Mouse (Mus musculus) MEL (cell line): ENCODE results near the gene Them5. TPM values are rescaled to one million over a fixed set of nuclear protein-coding genes. Genes with fewer than 3 reads are reported as not detected.

Experiments
- DNase-seq: peaks from one replicate; pipeline ENCODE4 v3.0.0; 2011; ENCODE audit warnings: low read depth, low spot score
- H3K27ac ChIP-seq: 2 replicates; pipeline ENCODE4 v1.5.1; 2012; ENCODE audit warnings: low read depth, mild to moderate bottlenecking, control low read depth, low read length, moderate library complexity; ENCODE audit not compliant: control insufficient read depth
- H3K27me3 ChIP-seq, 2 experiments: fragments of 150-350 bp in 1 of 2; sonication (generic) in 1 of 2; 2 replicates each; pipeline ENCODE4 v1.6.1; 2012; ENCODE audit warnings: low read length in 2 of 2, mild to moderate bottlenecking in 2 of 2, improper control_type of control experiment in 1 of 2, moderate library complexity in 1 of 2; ENCODE audit not compliant: insufficient read depth in 2 of 2, control insufficient read depth in 1 of 2
- H3K36me3 ChIP-seq, 2 experiments: 2 replicates each; pipeline ENCODE4 v1.6.1; 2012 to 2014; ENCODE audit warnings: low read length in 2 of 2, improper control_type of control experiment in 1 of 2, inconsistent platforms in 1 of 2, mild to moderate bottlenecking in 1 of 2; ENCODE audit not compliant: insufficient read depth in 2 of 2, control insufficient read depth in 1 of 2
- H3K4me1 ChIP-seq, 2 experiments: fragments of 150-350 bp in 1 of 2; sonication (generic) in 1 of 2; 2 replicates each; pipeline ENCODE4 v1.6.1; 2012; ENCODE audit warnings: low read length in 2 of 2, improper control_type of control experiment in 1 of 2, mild to moderate bottlenecking in 1 of 2; ENCODE audit not compliant: insufficient read depth in 2 of 2, control insufficient read depth in 1 of 2
- H3K4me3 ChIP-seq, 2 experiments: fragments of 150-350 bp in 1 of 2; sonication (generic) in 1 of 2; 2 replicates each; pipeline ENCODE4 v1.5.1; 2012; ENCODE audit warnings: low read depth in 2 of 2, low read length in 2 of 2, mild to moderate bottlenecking in 2 of 2, moderate library complexity in 2 of 2, control low read depth in 1 of 2, improper control_type of control experiment in 1 of 2; ENCODE audit not compliant: control insufficient read depth in 1 of 2, insufficient read depth in 1 of 2
- H3K79me2 ChIP-seq: 2 replicates; pipeline ENCODE4 v1.6.1; 2012; ENCODE audit warnings: mild to moderate bottlenecking, low read length, moderate library complexity; ENCODE audit not compliant: control insufficient read depth, poor library complexity, insufficient read depth
- H3K9ac ChIP-seq: 2 replicates; pipeline ENCODE4 v1.6.1; 2012; ENCODE audit warnings: low read depth, mild to moderate bottlenecking, control low read depth, low read length, moderate library complexity; ENCODE audit not compliant: control insufficient read depth, poor library complexity, severe bottlenecking
- H3K9me3 ChIP-seq: fragments of 150-350 bp; sonication (generic); replicated peaks from 2 replicates; pipeline ENCODE4 v1.6.1; 2012; ENCODE audit warnings: mild to moderate bottlenecking, low read length, improper control_type of control experiment, moderate library complexity; ENCODE audit not compliant: insufficient read depth
- E2F4 ChIP-seq: IDR thresholded peaks from 2 replicates; pipeline ENCODE4 v1.6.1; 2011; ENCODE audit warnings: low read depth, low read length, improper control_type of control experiment, borderline replicate concordance
- ELF1 ChIP-seq: IDR thresholded peaks from 2 replicates; pipeline ENCODE4 v1.6.1; 2014; ENCODE audit warnings: low read depth, mild to moderate bottlenecking, inconsistent platforms, low read length, improper control_type of control experiment, moderate library complexity
- ETS1 ChIP-seq: IDR thresholded peaks from 2 replicates; pipeline ENCODE4 v1.6.1; 2012; ENCODE audit warnings: low read depth, mild to moderate bottlenecking, inconsistent platforms, low read length, improper control_type of control experiment, moderate library complexity
- JUND ChIP-seq: IDR thresholded peaks from 2 replicates; pipeline ENCODE4 v1.6.1; 2011; ENCODE audit warnings: low read depth, mild to moderate bottlenecking, improper control_type of control experiment, low read length
- KAT2A ChIP-seq: conservative IDR thresholded peaks from 2 replicates; pipeline ENCODE4 v1.6.1; 2012; ENCODE audit warnings: low read depth, low read length, improper control_type of control experiment, inconsistent platforms
- MAFK ChIP-seq: IDR thresholded peaks from 2 replicates; pipeline ENCODE4 v1.6.1; 2011; ENCODE audit warnings: low read depth, mild to moderate bottlenecking, low read length, improper control_type of control experiment, borderline replicate concordance
- MAX ChIP-seq: IDR thresholded peaks from 2 replicates; pipeline ENCODE4 v1.6.1; 2011; ENCODE audit warnings: low read length, improper control_type of control experiment
- MXI1 ChIP-seq: IDR thresholded peaks from 2 replicates; pipeline ENCODE4 v1.6.1; 2011; ENCODE audit warnings: mild to moderate bottlenecking, low read depth, low read length, improper control_type of control experiment
- MYB ChIP-seq: IDR thresholded peaks from 2 replicates; pipeline ENCODE4 v1.6.1; 2011; ENCODE audit warnings: mild to moderate bottlenecking, low read depth, low read length, improper control_type of control experiment
- NELFE ChIP-seq: IDR thresholded peaks from 2 replicates; pipeline ENCODE4 v1.6.1; 2011; ENCODE audit warnings: low read depth, low read length, improper control_type of control experiment
- POLR2A ChIP-seq, 2 experiments: IDR thresholded peaks; 2 replicates each; pipeline ENCODE4 v1.6.1; 2011 to 2012; ENCODE audit warnings: low read length in 2 of 2, mild to moderate bottlenecking in 2 of 2, control low read depth in 1 of 2, improper control_type of control experiment in 1 of 2, low read depth in 1 of 2, moderate library complexity in 1 of 2; ENCODE audit not compliant: control insufficient read depth in 1 of 2, insufficient read depth in 1 of 2, poor library complexity in 1 of 2
- POLR2AphosphoS2 ChIP-seq: IDR thresholded peaks from 2 replicates; pipeline ENCODE4 v1.6.1; 2011; ENCODE audit warnings: low read length, improper control_type of control experiment
- POLR2AphosphoS5 ChIP-seq: IDR thresholded peaks from 2 replicates; pipeline ENCODE4 v1.6.1; 2012; ENCODE audit warnings: low read depth, borderline replicate concordance, mild to moderate bottlenecking, inconsistent platforms, low read length, moderate library complexity, mixed read lengths
- TAL1 ChIP-seq: IDR thresholded peaks from 2 replicates; pipeline ENCODE4 v1.6.1; 2012; ENCODE audit warnings: mild to moderate bottlenecking, inconsistent platforms, low read length, moderate library complexity, mixed read lengths
- USF1 ChIP-seq: IDR thresholded peaks from 2 replicates; pipeline ENCODE4 v1.6.1; 2014; ENCODE audit warnings: low read depth, mild to moderate bottlenecking, inconsistent platforms, low read length, improper control_type of control experiment, moderate library complexity
- ZC3H11A ChIP-seq: IDR thresholded peaks from 2 replicates; pipeline ENCODE4 v1.6.1; 2012; ENCODE audit warnings: low read depth, mild to moderate bottlenecking, inconsistent platforms, low read length, improper control_type of control experiment
- ZKSCAN1 ChIP-seq: IDR thresholded peaks from 2 replicates; pipeline ENCODE4 v1.6.1; 2012; ENCODE audit warnings: low read depth, mild to moderate bottlenecking, inconsistent platforms, low read length, improper control_type of control experiment, moderate library complexity
- ZNF384 ChIP-seq: IDR thresholded peaks from 2 replicates; pipeline ENCODE4 v1.6.1; 2012; ENCODE audit warnings: low read depth, mild to moderate bottlenecking, inconsistent platforms, low read length, improper control_type of control experiment
- polyA plus RNA-seq, 2 experiments: library from polyadenylated mRNA; stranded (reverse) in 1 of 2; unstranded in 1 of 2; fragments of >175 nt in 1 of 2; fragments of >200 nt in 1 of 2; gene quantifications; 2 replicates each; pipeline versions ENCODE4 v1.2.1 to v1.2.4; 2012; ENCODE audit warnings: low replicate concordance in 2 of 2, low read depth in 1 of 2; ENCODE audit not compliant: insufficient read length in 2 of 2, insufficient read depth in 1 of 2, missing spikeins in 1 of 2
- total RNA-seq: library from RNA; depleted of rRNA; stranded (reverse); fragments of 300-350 nt; gene quantifications from 2 replicates; pipeline ENCODE4 v1.2.3, GENCODE M21; 2012

The Them5 gene
- total and polyA plus RNA-seq, 3 experiments, result not detected

DNA sequence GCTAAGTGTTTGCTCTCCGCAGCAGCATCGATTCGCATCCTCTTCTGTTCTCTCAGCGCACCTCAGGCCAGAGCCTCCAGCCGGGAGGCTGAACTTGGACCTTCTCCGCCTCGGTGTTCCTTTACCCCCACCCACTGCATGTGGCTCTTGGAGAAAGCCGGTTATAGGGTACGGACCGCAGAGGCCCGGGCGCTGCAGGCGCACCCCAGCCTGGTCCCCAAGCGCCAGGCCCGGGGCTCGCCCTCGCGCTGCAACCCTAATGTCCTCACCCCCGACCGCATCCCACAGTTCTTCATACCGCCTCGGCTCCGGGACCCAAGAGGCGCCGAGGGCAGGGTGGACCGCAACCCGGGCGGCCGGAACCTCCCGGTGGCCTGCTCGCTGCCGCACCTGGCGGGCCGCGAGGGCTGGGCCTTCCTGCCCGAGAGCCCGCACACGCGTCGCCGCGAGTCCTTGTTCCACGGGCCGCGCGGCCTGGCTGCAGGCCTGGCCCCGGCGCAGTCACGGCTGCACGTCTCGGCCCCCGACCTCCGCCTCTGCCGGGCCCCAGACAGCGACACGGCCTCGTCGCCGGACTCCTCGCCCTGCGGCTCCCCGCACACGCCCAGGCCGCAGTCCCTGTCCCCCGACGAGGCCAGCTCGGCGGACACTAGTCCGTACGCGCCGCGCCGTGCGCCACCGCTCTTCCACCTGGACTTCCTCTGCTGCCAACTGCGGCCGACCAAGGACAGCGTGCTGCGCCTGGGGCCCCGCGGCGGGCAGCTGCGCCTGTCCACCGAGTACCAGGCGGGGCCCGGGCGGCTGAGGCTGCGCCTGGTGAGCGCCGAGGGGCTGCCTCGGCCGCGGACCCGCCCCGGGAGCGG, 21.6 kb downstream of the Them5 start:
- Histone ChIP-seq H3K9ac (no peak overlapping the region), H3K4me1 (no peaks in the 10 kb centered on the region), H3K4me3 (no peak overlapping the region), H3K36me3 (no peaks in the 10 kb centered on the region)
- TF ChIP-seq POLR2AphosphoS2 (no peak), NELFE (no peak)
- TF ChIP-seq, all 39 proteins: peak for 0
- Histone ChIP-seq H3K79me2 (no peaks in the 10 kb centered on the region), H3K27ac (no peak overlapping the region), H3K27me3 (peaks cover 6% of the 10 kb centered on the region in 2 experiments; a peak in 3 of 4 replicates), H3K9me3 (no peaks in the 10 kb centered on the region)
- no peak for DNase-seq

DNA sequence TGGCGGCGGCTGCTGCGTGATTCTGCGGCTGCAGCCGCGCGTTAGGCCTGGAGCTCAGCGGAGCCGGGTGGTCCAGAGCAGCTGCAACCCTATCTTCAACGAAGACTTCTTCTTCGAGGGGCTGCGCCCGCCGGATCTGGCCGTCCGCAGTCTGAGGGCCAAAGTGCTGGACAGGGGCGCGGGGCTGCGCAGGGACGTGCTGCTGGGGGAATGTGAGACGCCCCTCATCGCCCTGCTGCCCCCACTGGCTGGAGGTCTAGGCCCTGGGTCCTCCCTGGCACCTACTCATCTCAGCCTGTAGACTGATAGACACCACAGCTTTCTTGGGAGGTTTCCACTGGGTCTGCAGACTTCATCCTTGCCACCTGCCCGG, 22.2 kb downstream of the Them5 start:
- no peak overlapping the region for H3K9ac ChIP-seq
- H3K36me3 ChIP-seq, result no peaks in the 10 kb centered on the region
- no peak overlapping the region for H3K4me3 ChIP-seq
- TF ChIP-seq E2F4 (no peak), ELF1 (no peak), JUND (no peak), TAL1 (no peak), MXI1 (no peak), MYB (no peak), ZC3H11A (no peak), POLR2AphosphoS5 (no peak), NELFE (no peak), MAFK (no peak), MAX (no peak), ZKSCAN1 (no peak), ETS1 (no peak), KAT2A (no peak), ZNF384 (no peak), USF1 (no peak), POLR2A (IDR thresholded peaks at IDR 0.05; ENCODE audit: control insufficient read depth in 1 of 2, insufficient read depth in 1 of 2, low read depth in 1 of 2, low read length in 2 of 2, poor library complexity in 1 of 2) (no peak)
- H3K27ac ChIP-seq, result no peak overlapping the region
- no peaks in the 10 kb centered on the region for H3K9me3 ChIP-seq
- H3K27me3 ChIP-seq, result peaks cover 5 to 6% of the 10 kb centered on the region in 2 experiments; a peak in 3 of 4 replicates
- DNase-seq, result no peak
- no peaks in the 10 kb centered on the region for H3K4me1 ChIP-seq
- H3K79me2 ChIP-seq, result no peaks in the 10 kb centered on the region
